Mouse (Mus musculus) CH12.LX (cell line): ENCODE measurements around the gene Rest. TPM values are rescaled to one million over a fixed set of nuclear protein-coding genes. Genes with fewer than 3 reads are reported as not detected.

Experiments used
- DNase-seq: peaks from one replicate; pipeline ENCODE4 v3.0.0-alpha.2; 2013; ENCODE audit errors: extremely low read depth
- H3K27ac ChIP-seq: 2 replicates; pipeline ENCODE4 v1.5.1; 2012; ENCODE audit warnings: low read depth, mild to moderate bottlenecking, control low read depth, moderate library complexity; ENCODE audit not compliant: insufficient read depth
- H3K27me3 ChIP-seq: replicated peaks from 2 replicates; pipeline ENCODE3; 2012; ENCODE audit warnings: inconsistent platforms
- H3K36me3 ChIP-seq, 2 experiments: replicated peaks in 1 of 2; 2 replicates each; pipeline versions ENCODE3 to v1.6.1; 2012; ENCODE audit warnings: inconsistent platforms in 1 of 2, low read length in 1 of 2, mild to moderate bottlenecking in 1 of 2, mixed read lengths in 1 of 2, moderate library complexity in 1 of 2; ENCODE audit not compliant: control insufficient read depth in 1 of 2, insufficient read depth in 1 of 2
- H3K4me1 ChIP-seq, 2 experiments: 2 replicates each; pipeline ENCODE4 v1.6.1; 2012; ENCODE audit warnings: inconsistent platforms in 1 of 2, moderate library complexity in 1 of 2; ENCODE audit not compliant: insufficient read depth in 2 of 2, control insufficient read depth in 1 of 2
- H3K4me2 ChIP-seq: 2 replicates; pipeline ENCODE4 v1.6.1; 2012; ENCODE audit warnings: low read depth, mild to moderate bottlenecking, control low read depth; ENCODE audit not compliant: poor library complexity, insufficient read depth, severe bottlenecking
- H3K4me3 ChIP-seq, 3 experiments: fragments of 150-350 bp in 1 of 3; sonication (generic) in 1 of 3; replicated peaks in 1 of 3; 2 replicates each; pipeline versions ENCODE3 to v1.5.1; 2011 to 2012; ENCODE audit warnings: low read depth in 2 of 3, low read length in 2 of 3, mild to moderate bottlenecking in 2 of 3, moderate library complexity in 2 of 3, control low read depth in 1 of 3, improper control_type of control experiment in 1 of 3, inconsistent platforms in 1 of 3, mixed read lengths in 1 of 3; ENCODE audit not compliant: poor library complexity in 1 of 3
- H3K79me2 ChIP-seq: replicated peaks from 2 replicates; pipeline ENCODE4 v1.6.1; 2012; ENCODE audit warnings: mild to moderate bottlenecking, moderate library complexity; ENCODE audit not compliant: control insufficient read depth, poor library complexity, insufficient read depth, severe bottlenecking; ENCODE audit errors: extremely low read depth
- H3K9ac ChIP-seq: 2 replicates; pipeline ENCODE4 v1.6.1; 2012; ENCODE audit warnings: low read depth, mild to moderate bottlenecking, control low read depth, moderate library complexity; ENCODE audit not compliant: insufficient read depth
- H3K9me3 ChIP-seq: replicated peaks from 2 replicates; pipeline ENCODE3; 2012; ENCODE audit warnings: low read length, inconsistent platforms, mixed read lengths
- CHD1 ChIP-seq: IDR thresholded peaks from 2 replicates; pipeline ENCODE4 v1.6.1; 2012; ENCODE audit warnings: low read depth, low read length, improper control_type of control experiment, inconsistent platforms
- CTCF ChIP-seq, 2 experiments: IDR thresholded peaks in 1 of 2; conservative IDR thresholded peaks in 1 of 2; 2 replicates each; pipeline ENCODE4 v1.5.1; 2011 to 2012; ENCODE audit warnings: low read depth in 2 of 2, low read length in 2 of 2, improper control_type of control experiment in 1 of 2, inconsistent platforms in 1 of 2, mild to moderate bottlenecking in 1 of 2, moderate library complexity in 1 of 2
- ETS1 ChIP-seq: conservative IDR thresholded peaks from 2 replicates; pipeline ENCODE4 v1.6.1; 2012; ENCODE audit warnings: low read depth, mild to moderate bottlenecking, inconsistent platforms, low read length, improper control_type of control experiment, moderate library complexity
- HCFC1 ChIP-seq: IDR thresholded peaks from 2 replicates; pipeline ENCODE4 v1.6.1; 2012; ENCODE audit warnings: low read depth, mild to moderate bottlenecking, inconsistent platforms, low read length, improper control_type of control experiment
- JUN ChIP-seq: IDR thresholded peaks from 2 replicates; pipeline ENCODE4 v1.6.1; 2011; ENCODE audit warnings: low read depth, mild to moderate bottlenecking, low read length, improper control_type of control experiment, moderate library complexity; ENCODE audit not compliant: insufficient read depth
- KAT2A ChIP-seq: IDR thresholded peaks from 2 replicates; pipeline ENCODE4 v1.6.1; 2012; ENCODE audit warnings: low read length, improper control_type of control experiment, inconsistent platforms; ENCODE audit not compliant: insufficient replicate concordance
- MAX ChIP-seq: IDR thresholded peaks from 2 replicates; pipeline ENCODE4 v1.6.1; 2011; ENCODE audit warnings: low read length, improper control_type of control experiment
- MAZ ChIP-seq: IDR thresholded peaks from 2 replicates; pipeline ENCODE4 v1.6.1; 2012; ENCODE audit warnings: low read depth, mild to moderate bottlenecking, inconsistent platforms, low read length, improper control_type of control experiment, moderate library complexity
- MEF2A ChIP-seq: IDR thresholded peaks from 2 replicates; pipeline ENCODE4 v1.6.1; 2014; ENCODE audit warnings: low read depth, mild to moderate bottlenecking, inconsistent platforms, low read length, improper control_type of control experiment, borderline replicate concordance
- MYC ChIP-seq: IDR thresholded peaks from 2 replicates; pipeline ENCODE4 v1.6.1; 2011; ENCODE audit warnings: low read depth, mild to moderate bottlenecking, improper control_type of control experiment, low read length
- NELFE ChIP-seq: IDR thresholded peaks from 2 replicates; pipeline ENCODE4 v1.6.1; 2011; ENCODE audit warnings: low read depth, low read length, improper control_type of control experiment
- PAX5 ChIP-seq: IDR thresholded peaks from 2 replicates; pipeline ENCODE4 v1.6.1; 2012; ENCODE audit warnings: low read length, inconsistent platforms, mixed read lengths
- RAD21 ChIP-seq: IDR thresholded peaks from 2 replicates; pipeline ENCODE4 v1.6.1; 2011; ENCODE audit warnings: low read depth, mild to moderate bottlenecking, low read length, improper control_type of control experiment, moderate library complexity
- RCOR1 ChIP-seq: conservative IDR thresholded peaks from 2 replicates; pipeline ENCODE4 v1.6.1; 2012; ENCODE audit warnings: low read depth, mild to moderate bottlenecking, inconsistent platforms, low read length, improper control_type of control experiment
- SIN3A ChIP-seq: IDR thresholded peaks from 2 replicates; pipeline ENCODE4 v1.6.1; 2012; ENCODE audit warnings: low read length, improper control_type of control experiment, inconsistent platforms
- TCF12 ChIP-seq: IDR thresholded peaks from 2 replicates; pipeline ENCODE4 v1.6.1; 2014; ENCODE audit warnings: low read depth, mild to moderate bottlenecking, inconsistent platforms, low read length, improper control_type of control experiment
- UBTF ChIP-seq: IDR thresholded peaks from 2 replicates; pipeline ENCODE4 v1.6.1; 2012; ENCODE audit warnings: low read depth, mild to moderate bottlenecking, inconsistent platforms, low read length, improper control_type of control experiment, moderate library complexity
- USF1 ChIP-seq: IDR thresholded peaks from 2 replicates; pipeline ENCODE4 v1.6.1; 2014; ENCODE audit warnings: low read depth, mild to moderate bottlenecking, inconsistent platforms, low read length, improper control_type of control experiment
- ZKSCAN1 ChIP-seq: IDR thresholded peaks from 2 replicates; pipeline ENCODE4 v1.6.1; 2012; ENCODE audit warnings: low read depth, inconsistent platforms, low read length, improper control_type of control experiment, borderline replicate concordance
- ZNF384 ChIP-seq: IDR thresholded peaks from 2 replicates; pipeline ENCODE4 v1.6.1; 2012; ENCODE audit warnings: low read depth, low read length, improper control_type of control experiment, inconsistent platforms
- dilution Hi-C: fragments of 300-500 bp; cut with MboI; formaldehyde crosslinking; loops from 2 replicates; pipeline ENCODE4 v1.14.3; 2020; ENCODE audit warnings: low sequenced_read_pairs; ENCODE audit not compliant: extremely low pct_unique_long_range_greater_than_20kb, extremely low pct_ligation_motif_present
- in situ Hi-C: fragments of 300-500 bp; cut with MboI; formaldehyde crosslinking; loops from 3 replicates; pipeline ENCODE4 v1.14.3; 2019; ENCODE audit warnings: low sequenced_read_pairs, low pct_ligation_motif_present, low pct_unique_long_range_greater_than_20kb, mixed read lengths
- polyA plus RNA-seq: library from polyadenylated mRNA; unstranded; fragments of >175 nt; gene quantifications from 2 replicates; pipeline ENCODE4 v1.2.1, GENCODE M21; 2012; ENCODE audit warnings: low read depth; ENCODE audit not compliant: insufficient read length
- total RNA-seq, 2 experiments: library from RNA; depleted of rRNA; stranded (reverse); fragments of 300-350 nt in 1 of 2; fragments of >200 nt in 1 of 2; gene quantifications; 2 replicates each; pipeline ENCODE4 v1.2.3; 2012 to 2014

The Rest gene
- total and polyA plus RNA-seq, 3 experiments = 7.8 to 16.8 (median 15.9) TPM

DNA sequence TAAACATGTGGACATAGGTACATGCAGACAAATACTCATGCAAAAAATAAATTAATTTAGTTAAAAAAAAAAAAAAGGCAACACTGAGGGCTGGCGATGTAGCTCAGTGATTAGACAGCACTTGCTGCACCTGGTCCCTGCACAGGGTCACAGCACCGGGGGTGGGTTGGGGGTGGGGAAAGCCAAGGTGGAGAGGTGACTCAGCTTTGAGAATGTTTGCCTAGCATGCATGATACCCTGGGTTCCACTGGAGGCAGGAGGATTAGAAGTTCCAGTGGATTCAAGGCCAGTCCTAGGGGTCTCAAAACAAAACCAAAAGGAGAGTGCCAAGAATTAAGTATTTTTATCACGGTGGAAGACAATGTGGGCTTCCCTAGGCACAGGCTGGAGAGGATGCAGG lies 7.7 kb upstream of the Rest start:
- H3K9ac ChIP-seq = no peak overlapping the region
- in situ Hi-C loops = no loop called here
- TF ChIP-seq CTCF (conservative IDR thresholded peaks at IDR 0.05 in 1 of 2, IDR thresholded peaks at IDR 0.05 in 1 of 2; ENCODE audit: low read depth in 2 of 2, low read length in 2 of 2) (no peak), MEF2A (no peak), JUN (no peak), PAX5 (no peak), RAD21 (no peak)
- TF ChIP-seq, all 38 proteins: peak for 0
- dilution Hi-C loops = no loop called here
- peaks cover 5 to 22% of the 10 kb centered on the region in 2 experiments; a peak in 3 of 4 replicates for H3K4me1 ChIP-seq
- H3K27ac ChIP-seq = no peak overlapping the region
- H3K36me3 ChIP-seq = no peaks in the 10 kb centered on the region
- H3K4me2 ChIP-seq = no peak overlapping the region
- no peak overlapping the region for H3K4me3 ChIP-seq
- H3K27me3 ChIP-seq = no peaks in the 10 kb centered on the region
- no peaks in the 10 kb centered on the region for H3K9me3 ChIP-seq
- H3K79me2 ChIP-seq = no peaks in the 10 kb centered on the region
- no peak for DNase-seq

DNA sequence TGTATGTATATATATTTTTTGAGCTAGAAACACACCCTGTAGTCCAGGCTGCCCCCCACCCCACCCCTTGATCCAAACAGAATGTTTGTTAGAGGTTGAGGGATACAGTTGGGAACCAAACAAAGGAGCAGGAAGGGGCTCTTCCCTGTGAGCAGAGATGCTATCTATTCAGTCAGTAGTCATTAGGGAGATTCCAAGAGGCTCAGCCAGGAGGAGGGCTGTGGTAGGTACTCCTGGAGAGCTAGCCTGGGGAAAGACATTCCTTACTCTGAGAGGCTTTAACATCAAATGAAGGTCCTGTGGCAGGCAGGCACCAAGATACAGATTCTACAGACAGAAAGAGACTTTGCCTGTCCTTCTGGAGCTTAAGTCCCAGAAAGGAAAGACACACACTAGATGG lies 6.0 kb upstream of the Rest start:
- Histone ChIP-seq H3K4me2 (no peak overlapping the region), H3K36me3 (no peaks in the 10 kb centered on the region), H3K4me3 (no peak overlapping the region), H3K27ac (no peak overlapping the region), H3K9ac (no peak overlapping the region), H3K27me3 (no peaks in the 10 kb centered on the region), H3K9me3 (peaks cover 2% of the 10 kb centered on the region), H3K79me2 (no peaks in the 10 kb centered on the region), H3K4me1 (peaks cover 0 to 8% of the 10 kb centered on the region in 2 experiments; a peak in 1 of 4 replicates)
- TF ChIP-seq RCOR1 (no peak), MAZ (no peak), ZKSCAN1 (no peak), MAX (no peak), UBTF (no peak), RAD21 (no peak), TCF12 (no peak), MYC (no peak), CTCF (conservative IDR thresholded peaks at IDR 0.05 in 1 of 2, IDR thresholded peaks at IDR 0.05 in 1 of 2; ENCODE audit: low read depth in 2 of 2, low read length in 2 of 2) (no peak), CHD1 (no peak), SIN3A (no peak), ZNF384 (no peak), HCFC1 (no peak), KAT2A (no peak), USF1 (no peak), ETS1 (no peak), NELFE (no peak)
- no peak for DNase-seq
- in situ Hi-C loops = no loop called here
- dilution Hi-C loops = no loop called here
